Mouse (Mus musculus) megakaryocyte, embryonic 14.5 days (primary cell): ENCODE measurements around the gene Fgd3. TPM values are rescaled to one million over a fixed set of nuclear protein-coding genes. Genes with fewer than 3 reads are reported as not detected.
A peak's percentile ranks its signal among the peaks of the same experiment; 100 is the strongest.

Source experiments
- H3K27me3 ChIP-seq: replicated peaks from 2 replicates; pipeline ENCODE3; 2012; ENCODE audit warnings: inconsistent platforms
- H3K36me3 ChIP-seq: replicated peaks from 2 replicates; pipeline ENCODE3; 2012; ENCODE audit warnings: low read length, inconsistent platforms, mixed read lengths
- H3K4me1 ChIP-seq: 2 replicates; pipeline ENCODE4 v1.6.1; 2012; ENCODE audit warnings: inconsistent platforms
- H3K4me3 ChIP-seq: replicated peaks from 2 replicates; pipeline ENCODE3; 2012; ENCODE audit warnings: moderate library complexity, mild to moderate bottlenecking, inconsistent platforms
- H3K9me3 ChIP-seq: 2 replicates; pipeline ENCODE4 v1.6.1; 2012; ENCODE audit warnings: inconsistent platforms
- FLI1 ChIP-seq: IDR thresholded peaks from 2 replicates; pipeline ENCODE4 v1.6.1; 2012; ENCODE audit warnings: low read length, inconsistent platforms, mixed read lengths
- GATA1 ChIP-seq: IDR thresholded peaks from 3 replicates; pipeline ENCODE4 v1.6.1; 2012; ENCODE audit warnings: mixed read lengths, low read length, inconsistent platforms, borderline replicate concordance
- polyA plus RNA-seq: library from polyadenylated mRNA; stranded (reverse); fragments of >175 nt; gene quantifications from 2 replicates; pipeline ENCODE4 v1.2.3, GENCODE M21; 2012; ENCODE audit warnings: low replicate concordance; ENCODE audit not compliant: insufficient read depth

The Fgd3 gene
- polyA plus RNA-seq, 1 experiment: 10.4 TPM

- Histone ChIP-seq H3K9me3 (peaks cover 15% of the 10 kb centered on the region), H3K4me1 (peaks cover 44% of the 10 kb centered on the region), H3K27me3 (no peaks in the 10 kb centered on the region), H3K4me3 (no peak overlapping the region), H3K36me3 (peaks cover 100% of the 10 kb centered on the region)
- no peak for TF ChIP-seq GATA1
- TF ChIP-seq FLI1: no peak
Measured at GRCm38 (mm10) chr13:49286750-49287149, 33.4 kb downstream of the Fgd3 start.

- H3K27me3 ChIP-seq: no peaks in the 10 kb centered on the region
- H3K4me1 ChIP-seq: peaks cover 33% of the 10 kb centered on the region
- no peak overlapping the region for H3K4me3 ChIP-seq
- peaks cover 12% of the 10 kb centered on the region for H3K9me3 ChIP-seq
- peaks cover 100% of the 10 kb centered on the region for H3K36me3 ChIP-seq
- TF ChIP-seq FLI1: no peak
- no peak for TF ChIP-seq GATA1
Measured at GRCm38 (mm10) chr13:49283686-49284085, 36.4 kb downstream of the Fgd3 start.

- TF ChIP-seq FLI1 (no peak), GATA1 (no peak)
- H3K9me3 ChIP-seq: peaks cover 10% of the 10 kb centered on the region
- no peak overlapping the region for H3K4me3 ChIP-seq
- H3K36me3 ChIP-seq: peaks cover 100% of the 10 kb centered on the region
- no peaks in the 10 kb centered on the region for H3K27me3 ChIP-seq
- H3K4me1 ChIP-seq: peaks cover 31% of the 10 kb centered on the region
Measured at GRCm38 (mm10) chr13:49282168-49282567, 37.9 kb downstream of the Fgd3 start.

- peak overlapping the region; percentile 83 for H3K4me3 ChIP-seq
Measured at GRCm38 (mm10) chr13:49271831-49272765, 48.0 kb downstream of the Fgd3 start.

GRCm38 (mm10) chr13:49270500-49270899, 49.6 kb downstream of the Fgd3 start:
- H3K36me3 ChIP-seq: peaks cover 99% of the 10 kb centered on the region
- no peak for TF ChIP-seq FLI1
- H3K4me1 ChIP-seq: peaks cover 93% of the 10 kb centered on the region

More at GRCm38 (mm10) chr13:49271831-49272765, 48.0 kb downstream of the Fgd3 start:
- peaks cover 81% of the 10 kb centered on the region for H3K4me1 ChIP-seq
- TF ChIP-seq FLI1: no peak
- no peak for TF ChIP-seq GATA1
- no peaks in the 10 kb centered on the region for H3K27me3 ChIP-seq
- no peaks in the 10 kb centered on the region for H3K9me3 ChIP-seq
- H3K36me3 ChIP-seq: peaks cover 99% of the 10 kb centered on the region

GRCm38 (mm10) chr13:49267645-49268044, 52.5 kb downstream of the Fgd3 start:
- H3K4me3 ChIP-seq: peak overlapping the region; percentile 62
- TF ChIP-seq FLI1: no peak
- no peak for TF ChIP-seq GATA1

More at GRCm38 (mm10) chr13:49270500-49270899, 49.6 kb downstream of the Fgd3 start:
- H3K4me3 ChIP-seq: no peak overlapping the region
- no peaks in the 10 kb centered on the region for H3K27me3 ChIP-seq
- H3K9me3 ChIP-seq: no peaks in the 10 kb centered on the region

GRCm38 (mm10) chr13:49260036-49260722, 59.9 kb downstream of the Fgd3 start:
- TF ChIP-seq FLI1: no peak
- no peak for TF ChIP-seq GATA1
- Histone ChIP-seq H3K4me1 (peaks cover 65% of the 10 kb centered on the region), H3K36me3 (peaks cover 52% of the 10 kb centered on the region), H3K27me3 (no peaks in the 10 kb centered on the region), H3K4me3 (no peak overlapping the region), H3K9me3 (peaks cover 5% of the 10 kb centered on the region; the same call in 1 of the 2 replicates)

More at GRCm38 (mm10) chr13:49267645-49268044, 52.5 kb downstream of the Fgd3 start:
- Histone ChIP-seq H3K9me3 (no peaks in the 10 kb centered on the region), H3K4me1 (peaks cover 91% of the 10 kb centered on the region), H3K27me3 (no peaks in the 10 kb centered on the region), H3K36me3 (peaks cover 99% of the 10 kb centered on the region)

- H3K27me3 ChIP-seq: no peaks in the 10 kb centered on the region
- TF ChIP-seq FLI1 (no peak), GATA1 (no peak)
- peaks cover 29% of the 10 kb centered on the region for H3K36me3 ChIP-seq
- peaks cover 57% of the 10 kb centered on the region for H3K4me1 ChIP-seq
- no peak overlapping the region for H3K4me3 ChIP-seq
- peaks cover 5% of the 10 kb centered on the region; the same call in 1 of the 2 replicates for H3K9me3 ChIP-seq
Measured at GRCm38 (mm10) chr13:49257819-49258313, 62.2 kb downstream of the Fgd3 start.

GRCm38 (mm10) chr13:49252746-49253145, 67.4 kb downstream of the Fgd3 start:
- no peak overlapping the region for H3K4me3 ChIP-seq
- no peaks in the 10 kb centered on the region for H3K9me3 ChIP-seq
- peaks cover 80% of the 10 kb centered on the region for H3K4me1 ChIP-seq
- H3K36me3 ChIP-seq: peaks cover 4% of the 10 kb centered on the region
- no peaks in the 10 kb centered on the region for H3K27me3 ChIP-seq
- no peak for TF ChIP-seq FLI1

GRCm38 (mm10) chr13:49252113-49252512, 68.0 kb downstream of the Fgd3 start:
- Histone ChIP-seq H3K4me3 (no peak overlapping the region), H3K36me3 (peaks cover 4% of the 10 kb centered on the region), H3K27me3 (no peaks in the 10 kb centered on the region), H3K4me1 (peaks cover 77% of the 10 kb centered on the region), H3K9me3 (no peaks in the 10 kb centered on the region)
- TF ChIP-seq FLI1: no peak
- TF ChIP-seq GATA1: no peak
